Mouse (Mus musculus): Measurements from ENCODE around the gene Mki67.

GRCm38 (mm10) chr7:135660314-135660713 is 55.8 kb downstream of the Mki67 start:
- no peak for TF ChIP-seq CTCF (IDR thresholded peaks at IDR 0.05; ENCODE audit: insufficient read depth, low read length)
- TF ChIP-seq POLR2A (IDR thresholded peaks at IDR 0.05; ENCODE audit: borderline replicate concordance, extremely low read depth, low read depth, low read length), result no peak

All from lung, adult 2 months (tissue).